Mouse (Mus musculus): ENCODE data around the gene Rasgrp2. TPM values are rescaled to one million over a fixed set of nuclear protein-coding genes. Genes with fewer than 3 reads are reported as not detected.

Gene Rasgrp2
- total and polyA plus RNA-seq, 3 experiments: 176 to 233 TPM; not detected in 1

- no peak for TF ChIP-seq HCFC1 (IDR thresholded peaks at IDR 0.05; ENCODE audit: low read depth, low read length)
- TF ChIP-seq JUND (IDR thresholded peaks at IDR 0.05; ENCODE audit: low read depth, low read length): no peak
- peak; percentile 10; the same call in 1 of the 2 replicates for TF ChIP-seq MXI1 (IDR thresholded peaks at IDR 0.05; ENCODE audit: low read depth, low read length)
Observed at GRCm38 (mm10) chr19:6401131-6401815, 2.1 kb downstream of the Rasgrp2 start (continued).

- Histone ChIP-seq H3K79me2 (ENCODE audit: control insufficient read depth, insufficient read depth, low read length, poor library complexity) (peaks cover 2% of the 10 kb centered on the region; the same call in 1 of the 2 replicates), H3K4me3 (ENCODE audit: control insufficient read depth in 1 of 2, insufficient read depth in 1 of 2, low read depth in 2 of 2, low read length in 2 of 2) (peak overlapping the region; percentile 56 to 82), H3K9me3 (replicated peaks; ENCODE audit: insufficient read depth, low read length) (no peaks in the 10 kb centered on the region), H3K4me1 (ENCODE audit: control insufficient read depth in 1 of 2, insufficient read depth in 2 of 2, low read length in 2 of 2) (peaks cover 0 to 22% of the 10 kb centered on the region in 2 experiments; a peak in 3 of 4 replicates), H3K9ac (ENCODE audit: control insufficient read depth, low read depth, low read length, poor library complexity, severe bottlenecking) (peak overlapping the region; percentile 67), H3K27ac (ENCODE audit: control insufficient read depth, low read depth, low read length) (peak overlapping the region; percentile 57), H3K27me3 (ENCODE audit: control insufficient read depth in 1 of 2, insufficient read depth in 2 of 2, low read length in 2 of 2) (no peaks in the 10 kb centered on the region), H3K36me3 (ENCODE audit: control insufficient read depth in 1 of 2, insufficient read depth in 2 of 2, low read length in 2 of 2) (peaks cover 0 to 4% of the 10 kb centered on the region in 2 experiments; a peak in 2 of 4 replicates)
- TF ChIP-seq GATA1 (IDR thresholded peaks at IDR 0.05; ENCODE audit: low read depth, low read length) (peak; percentile 75), TAL1 (IDR thresholded peaks at IDR 0.05; ENCODE audit: low read length) (peak; percentile 25; the same call in 1 of the 2 replicates), ETS1 (IDR thresholded peaks at IDR 0.05; ENCODE audit: low read depth, low read length) (peak; percentile 85), ZC3H11A (IDR thresholded peaks at IDR 0.05; ENCODE audit: low read depth, low read length) (no peak), RAD21 (IDR thresholded peaks at IDR 0.05; ENCODE audit: low read depth, low read length) (no peak), TCF12 (IDR thresholded peaks at IDR 0.05; ENCODE audit: low read depth, low read length) (peak; percentile 79), CHD2 (IDR thresholded peaks at IDR 0.05; ENCODE audit: low read length) (peak; percentile 51), ELF1 (IDR thresholded peaks at IDR 0.05; ENCODE audit: low read depth, low read length) (peak; percentile 9; the same call in 1 of the 2 replicates), ZMIZ1 (IDR thresholded peaks at IDR 0.05; ENCODE audit: low read depth, low read length) (no peak), EP300 (IDR thresholded peaks at IDR 0.05; ENCODE audit: low read depth in 1 of 2, low read length in 2 of 2) (peak; percentile 21 to 84; a peak in 2 of 4 replicates), HCFC1 (IDR thresholded peaks at IDR 0.05; ENCODE audit: low read depth, low read length) (0 out of 2 replicates have a peak, but pooled peaks have one; percentile 26)
- DNase-seq (ENCODE audit: low read depth, low spot score): no peak
Observed at GRCm38 (mm10) chr19:6401951-6402350, 2.8 kb downstream of the Rasgrp2 start.

GRCm38 (mm10) chr19:6403869-6404268, 4.7 kb downstream of the Rasgrp2 start:
- DNase-seq (ENCODE audit: low read depth, low spot score): no peak
- no peak overlapping the region for H3K27ac ChIP-seq (ENCODE audit: control insufficient read depth, low read depth, low read length)
- no peak overlapping the region for H3K9ac ChIP-seq (ENCODE audit: control insufficient read depth, low read depth, low read length, poor library complexity, severe bottlenecking)
- TF ChIP-seq MAFK (IDR thresholded peaks at IDR 0.05; ENCODE audit: borderline replicate concordance, low read depth, low read length) (no peak), CHD1 (IDR thresholded peaks at IDR 0.05; ENCODE audit: low read depth, low read length) (no peak), GABPA (IDR thresholded peaks at IDR 0.05; ENCODE audit: low read depth, low read length) (no peak), TCF12 (IDR thresholded peaks at IDR 0.05; ENCODE audit: low read depth, low read length) (no peak), MAX (IDR thresholded peaks at IDR 0.05; ENCODE audit: low read length) (no peak)
- H3K4me1 ChIP-seq (ENCODE audit: control insufficient read depth in 1 of 2, insufficient read depth in 2 of 2, low read length in 2 of 2): peaks cover 0 to 25% of the 10 kb centered on the region in 2 experiments; a peak in 3 of 4 replicates
- H3K9me3 ChIP-seq (replicated peaks; ENCODE audit: insufficient read depth, low read length): no peaks in the 10 kb centered on the region
- no peak overlapping the region for H3K4me3 ChIP-seq (ENCODE audit: control insufficient read depth in 1 of 2, insufficient read depth in 1 of 2, low read depth in 2 of 2, low read length in 2 of 2)
- H3K36me3 ChIP-seq (ENCODE audit: control insufficient read depth in 1 of 2, insufficient read depth in 2 of 2, low read length in 2 of 2): peaks cover 4 to 7% of the 10 kb centered on the region in 2 experiments
- H3K79me2 ChIP-seq (ENCODE audit: control insufficient read depth, insufficient read depth, low read length, poor library complexity): peaks cover 2% of the 10 kb centered on the region; the same call in 1 of the 2 replicates
- no peaks in the 10 kb centered on the region for H3K27me3 ChIP-seq (ENCODE audit: control insufficient read depth in 1 of 2, insufficient read depth in 2 of 2, low read length in 2 of 2)
